Mouse (Mus musculus): ENCODE results near the gene Lpp.

Gene Lpp

DNA sequence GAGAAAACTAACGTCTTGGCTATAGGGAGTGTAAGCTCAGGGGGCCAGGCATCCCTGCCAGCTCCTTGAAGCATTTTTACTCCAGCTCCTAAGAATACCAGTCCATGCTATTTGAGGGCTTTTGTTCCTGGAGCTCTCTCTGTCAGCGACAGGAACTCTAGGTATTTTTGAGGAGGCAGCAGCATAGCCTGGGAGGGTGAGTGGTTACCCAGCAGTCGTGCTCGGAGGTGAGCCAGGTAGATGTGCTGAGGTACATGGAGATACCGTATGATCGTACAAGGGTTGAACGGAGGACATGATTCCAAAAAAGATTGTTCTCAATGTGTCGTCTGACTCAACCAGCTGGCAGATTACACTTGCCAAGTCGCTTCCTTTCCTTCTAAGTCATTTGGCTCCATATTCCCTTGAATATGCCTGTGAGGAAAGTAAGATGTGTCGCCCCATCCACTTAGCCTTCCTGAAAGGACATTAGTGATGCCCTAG is 597.8 kb downstream of the Lpp start:
- 37% methylated on average over 10 of the region's 10 CpGs for WGBS

DNA sequence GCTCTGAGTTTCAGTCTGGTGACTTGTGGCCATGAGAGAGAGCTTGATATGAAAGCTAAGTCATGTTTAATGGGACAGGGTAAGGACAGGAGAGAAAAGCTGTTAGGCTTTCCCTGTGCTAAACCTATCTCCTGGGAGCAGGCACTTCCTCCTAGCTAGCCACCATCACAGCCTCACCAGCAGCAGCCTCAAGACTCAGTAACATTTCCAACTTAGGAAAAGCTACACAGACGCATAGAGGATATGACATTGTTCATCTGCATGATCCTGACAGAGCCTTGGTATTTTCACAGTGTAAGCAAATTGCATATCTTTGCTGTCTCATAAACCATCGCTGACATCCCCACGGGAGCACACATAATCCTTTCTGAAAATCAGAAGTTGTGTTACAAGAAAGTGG is 598.7 kb downstream of the Lpp start:
- 85% methylated on average over 3 of the region's 3 CpGs for WGBS

DNA sequence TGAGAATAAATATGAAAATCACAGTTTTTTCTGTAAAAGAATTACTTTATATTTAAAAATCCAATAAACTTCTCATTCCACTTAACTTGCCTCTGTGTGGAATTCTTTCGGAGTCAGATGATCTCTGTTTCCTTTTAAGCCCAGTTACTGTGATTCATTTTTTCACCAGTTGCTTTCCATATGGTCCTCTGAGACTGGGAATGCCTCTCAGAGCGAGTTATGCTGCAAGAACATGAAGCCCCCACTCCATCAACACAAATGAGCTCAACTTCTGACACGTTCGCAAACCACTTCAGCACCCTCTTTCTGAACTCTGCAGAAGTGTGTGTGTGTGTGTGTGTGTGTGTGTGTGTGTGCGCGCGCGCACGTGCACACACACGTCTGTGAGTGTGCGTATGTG is 599.2 kb downstream of the Lpp start:
- 87% methylated on average over 11 of the region's 11 CpGs for WGBS

DNA sequence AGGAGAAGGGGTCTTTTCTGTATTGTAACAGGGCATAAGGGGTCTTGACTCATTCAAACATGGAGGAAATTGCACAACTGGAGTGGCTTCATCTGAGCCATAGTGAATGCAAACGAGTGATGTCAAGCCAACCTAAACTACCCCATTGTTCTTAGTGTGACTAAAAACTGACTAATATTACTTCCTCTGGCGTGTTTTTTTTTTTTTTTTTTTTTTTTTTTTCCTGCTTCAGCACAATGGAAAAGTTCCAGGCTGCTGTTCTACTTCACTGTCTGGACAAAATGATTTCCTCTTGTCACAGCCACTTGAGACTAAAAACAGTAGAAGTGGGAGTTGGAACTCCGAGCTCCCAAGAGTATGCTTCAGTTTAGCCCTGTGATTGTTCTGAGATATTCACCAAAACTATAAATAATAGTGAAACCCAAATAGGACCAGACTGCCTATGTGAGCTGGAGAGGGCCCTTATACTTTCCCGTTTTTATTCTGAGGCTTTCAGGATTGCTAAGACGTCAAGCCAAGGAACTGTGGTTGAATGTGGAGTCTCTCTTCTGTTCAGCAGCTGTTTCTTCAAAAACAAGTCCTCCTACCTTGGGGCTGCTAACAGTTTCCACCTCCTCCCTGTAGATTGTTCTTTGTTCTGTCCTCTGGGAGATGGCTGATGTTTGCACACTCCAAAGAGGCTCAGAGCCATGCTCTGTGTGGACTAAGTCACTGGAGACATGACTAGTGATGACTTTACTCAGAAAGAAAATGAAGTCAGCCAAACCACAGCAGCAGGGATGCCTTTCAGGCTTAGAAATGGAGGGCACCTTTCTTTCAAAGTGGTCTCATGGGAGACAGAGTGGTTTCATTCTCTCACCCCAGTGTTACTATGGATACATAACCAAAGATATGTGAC is 617.9 kb downstream of the Lpp start:
- 40% methylated on average over 5 of the region's 5 CpGs for WGBS

DNA sequence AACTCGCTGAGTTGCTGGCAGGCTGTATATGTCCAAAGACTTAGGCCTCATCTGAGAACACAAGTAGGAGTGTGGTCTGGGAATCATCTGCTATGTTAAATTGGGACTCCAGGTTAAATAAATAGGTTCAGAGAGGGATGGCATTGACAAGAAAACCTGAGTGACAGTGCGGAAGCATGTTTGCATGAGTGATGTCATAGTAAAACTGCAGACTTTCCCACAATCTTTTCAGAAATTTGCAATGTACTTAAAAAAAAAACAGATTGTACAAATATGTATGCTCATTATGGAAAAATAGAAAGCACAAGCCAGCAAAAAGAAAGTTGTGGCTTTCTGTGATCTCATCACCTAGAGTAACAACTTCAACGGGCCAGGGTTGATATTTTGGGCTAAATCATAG is 619.6 kb downstream of the Lpp start:
- 95% methylated on average over 3 of the region's 3 CpGs for WGBS

DNA sequence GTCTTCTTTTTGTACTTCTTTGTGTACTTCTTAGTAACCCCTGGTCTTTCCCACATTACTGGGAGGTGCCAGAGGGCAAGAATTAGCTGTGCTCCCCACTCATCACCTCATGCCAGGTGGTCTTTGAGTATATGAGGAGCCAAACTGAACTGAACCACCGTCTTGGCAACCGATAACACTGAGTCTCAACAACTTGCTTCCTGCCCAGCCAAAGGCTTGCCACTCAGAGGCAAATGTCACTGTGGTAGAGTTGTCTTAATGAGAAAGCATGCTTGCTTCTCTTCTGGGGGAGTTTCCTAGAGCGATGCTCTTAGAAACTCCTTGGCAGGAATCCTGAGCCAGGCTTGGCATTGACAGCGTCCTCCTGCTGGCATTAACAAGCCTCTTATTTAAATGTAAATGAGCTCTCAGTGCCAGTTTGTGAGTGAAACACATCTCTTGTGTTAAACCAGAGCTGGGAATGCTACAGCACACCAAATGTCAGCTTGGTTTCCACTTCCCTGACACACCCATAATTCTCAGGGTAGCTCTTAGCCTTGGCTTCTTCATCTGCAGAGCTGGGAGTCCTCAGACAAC is 623.0 kb downstream of the Lpp start:
- 32% methylated on average over 4 of the region's 4 CpGs for WGBS

DNA sequence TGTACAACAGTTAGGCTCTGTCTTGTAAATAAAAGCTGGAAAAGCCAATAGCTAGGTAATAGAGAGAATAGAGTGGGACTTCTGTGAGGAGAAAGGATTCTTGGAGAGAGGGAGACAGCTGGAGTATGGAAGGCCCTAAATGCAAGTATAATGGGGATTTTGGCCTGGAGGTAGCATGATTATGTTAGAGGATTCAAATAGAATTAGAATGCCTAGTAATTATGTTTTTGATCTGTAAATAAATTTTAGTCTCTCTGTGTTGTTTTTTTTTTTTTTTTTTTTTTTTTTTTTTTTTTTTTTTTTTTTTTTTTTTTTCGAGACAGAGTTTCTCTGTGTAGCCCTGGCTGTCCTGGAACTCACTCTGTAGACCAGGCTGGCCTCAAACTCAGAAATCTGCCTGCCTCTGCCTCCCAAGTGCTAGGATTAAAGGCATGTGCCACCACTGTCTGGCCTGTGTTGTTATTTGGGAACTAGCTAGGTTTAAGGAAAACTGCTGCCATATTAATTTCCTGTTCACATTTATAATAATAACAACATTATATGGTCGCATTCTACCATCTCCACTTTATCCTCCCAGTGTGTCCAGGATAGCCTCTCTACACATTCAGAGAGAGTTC is 628.5 kb downstream of the Lpp start:
- 75% methylated on average over 2 of the region's 2 CpGs for WGBS

DNA sequence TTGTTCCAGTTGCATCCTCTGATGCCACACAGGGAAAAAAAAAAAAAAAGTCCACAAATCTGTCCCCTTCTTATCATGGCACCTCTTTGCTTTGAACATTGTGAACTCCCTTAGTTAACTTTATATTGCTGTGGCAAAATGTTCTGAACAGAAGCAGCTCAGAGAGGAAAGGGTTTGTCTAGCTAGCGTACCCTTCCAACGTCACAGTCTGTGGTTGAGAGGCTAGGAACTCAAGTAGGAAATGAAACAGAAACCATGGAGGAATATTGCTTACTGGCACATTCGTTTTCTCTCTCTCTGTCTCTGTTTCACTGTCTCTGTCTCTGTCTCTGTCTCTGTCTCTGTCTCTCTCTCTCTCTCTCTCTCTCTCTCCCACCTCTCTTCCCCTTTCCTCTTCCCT is 631.3 kb downstream of the Lpp start:
- WGBS = 86% methylated on average over 3 of the region's 3 CpGs

DNA sequence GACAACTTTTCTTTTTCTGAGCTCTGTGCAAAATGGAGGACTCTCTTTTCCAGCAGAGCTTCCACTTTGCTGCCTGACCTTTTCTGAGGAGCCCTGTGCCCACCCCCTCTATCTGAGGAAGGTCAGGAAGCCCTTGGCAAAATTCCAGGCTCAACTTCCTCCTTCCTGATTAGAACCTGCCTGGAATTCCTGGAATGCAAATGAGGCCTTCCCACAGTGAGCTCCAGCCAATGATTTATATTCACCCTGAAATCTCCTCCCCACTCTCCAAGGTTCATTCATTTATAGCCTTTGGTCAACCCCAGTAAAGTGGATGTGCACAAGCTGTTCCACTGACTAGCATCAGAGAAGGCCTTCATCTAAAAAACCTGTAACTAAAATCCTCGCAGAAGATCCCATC is 632.9 kb downstream of the Lpp start:
- 98% methylated on average over 1 of the region's 1 CpGs for WGBS

DNA sequence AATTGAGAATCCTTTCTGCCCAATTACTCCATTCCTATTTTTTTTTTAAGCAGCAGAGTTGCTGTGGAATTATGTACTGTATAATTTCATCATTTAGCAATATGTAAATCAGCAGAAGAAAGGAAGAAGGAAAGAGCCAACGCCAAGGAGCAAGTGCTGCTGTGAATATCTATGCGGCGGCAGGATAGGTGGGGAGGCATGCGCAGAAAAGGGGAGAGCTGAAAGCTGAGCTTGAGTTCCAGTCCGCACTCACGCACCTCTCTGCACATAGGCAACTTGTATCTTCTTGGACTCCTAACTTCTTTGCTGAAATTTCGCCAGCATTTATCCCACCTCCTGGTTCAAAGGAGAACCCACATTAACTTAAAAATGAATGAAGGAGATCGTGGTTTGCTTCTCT is 636.2 kb downstream of the Lpp start:
- 72% methylated on average over 8 of the region's 8 CpGs for WGBS

DNA sequence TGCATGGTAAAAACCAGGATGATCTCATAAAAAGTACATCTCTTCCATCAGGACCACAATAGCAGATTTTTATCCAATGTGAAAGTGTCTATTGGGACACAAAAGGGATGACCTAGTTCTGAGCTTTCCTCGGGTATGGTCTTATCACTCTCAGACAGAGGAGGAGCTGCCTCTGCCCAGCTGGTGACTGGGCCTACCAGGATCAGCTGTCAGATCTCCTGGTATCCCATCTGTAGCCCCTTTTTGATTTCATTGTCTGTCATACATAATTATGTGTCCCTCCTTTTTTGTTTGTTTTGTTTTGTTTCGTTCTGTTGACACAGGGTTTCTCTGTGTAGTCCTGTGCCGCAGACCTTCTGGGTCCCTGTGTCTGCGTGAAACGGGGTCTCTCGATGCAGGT is 644.1 kb downstream of the Lpp start:
- 74% methylated on average over 6 of the region's 6 CpGs for WGBS

DNA sequence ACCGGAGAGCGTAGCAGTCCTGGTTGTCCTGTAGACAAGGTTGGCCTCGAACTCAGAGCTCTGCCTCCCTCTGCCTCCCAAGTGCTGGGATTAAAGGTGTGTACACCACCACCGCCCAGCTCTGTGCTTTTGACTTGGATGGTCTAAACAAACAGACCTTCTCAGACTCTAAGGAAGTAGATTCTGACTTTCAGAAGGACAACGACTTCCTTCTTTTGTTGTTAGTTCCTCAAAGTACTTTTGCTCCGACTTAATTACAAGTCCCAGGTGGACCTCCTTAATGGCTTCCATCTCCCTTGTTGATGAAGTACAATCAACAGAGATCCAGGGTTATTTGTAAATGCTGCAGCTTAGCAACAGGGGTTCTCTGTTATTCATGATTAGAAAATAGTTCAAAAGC is 645.2 kb downstream of the Lpp start:
- WGBS = 83% methylated on average over 6 of the region's 6 CpGs

DNA sequence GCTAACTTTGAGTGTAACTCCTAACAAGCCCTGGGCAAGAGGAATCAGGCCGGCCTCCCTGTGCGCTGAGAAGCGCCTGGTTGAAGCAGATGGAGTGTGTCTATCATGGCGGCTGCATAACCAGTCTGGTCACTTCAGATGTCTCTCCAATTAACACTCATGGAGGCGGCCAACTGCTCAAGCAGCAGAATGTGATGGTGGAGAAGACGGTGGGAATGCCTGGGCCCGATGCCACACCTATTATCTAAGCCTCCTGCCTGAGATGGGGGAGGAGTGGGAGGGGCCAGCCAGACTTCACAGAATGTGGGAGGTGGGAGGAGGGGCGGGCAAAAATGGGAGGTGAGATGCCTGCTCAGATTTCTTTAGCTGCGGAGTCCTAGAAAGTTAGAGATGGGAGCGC is 646.6 kb downstream of the Lpp start:
- 52% methylated on average over 10 of the region's 10 CpGs for WGBS

DNA sequence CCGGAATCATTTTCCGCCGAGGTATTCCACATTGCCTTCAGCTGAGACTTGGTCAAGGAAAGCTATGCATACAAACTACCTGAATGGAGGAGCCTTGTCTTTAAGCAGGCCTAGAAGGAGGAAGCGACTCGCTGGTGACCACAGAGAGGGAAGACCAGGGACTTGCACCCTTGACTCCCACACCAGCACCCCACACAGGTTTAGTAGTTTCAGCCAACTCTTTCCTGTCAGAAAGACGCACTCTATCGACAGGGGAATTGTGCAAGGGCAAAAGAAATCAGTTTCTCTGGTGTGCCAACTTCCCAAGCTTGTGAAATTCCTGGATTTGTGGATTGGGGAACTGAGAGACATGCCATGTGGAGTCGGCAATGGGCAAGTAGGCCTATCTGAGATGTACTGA is 647.9 kb downstream of the Lpp start:
- WGBS = 87% methylated on average over 8 of the region's 8 CpGs

DNA sequence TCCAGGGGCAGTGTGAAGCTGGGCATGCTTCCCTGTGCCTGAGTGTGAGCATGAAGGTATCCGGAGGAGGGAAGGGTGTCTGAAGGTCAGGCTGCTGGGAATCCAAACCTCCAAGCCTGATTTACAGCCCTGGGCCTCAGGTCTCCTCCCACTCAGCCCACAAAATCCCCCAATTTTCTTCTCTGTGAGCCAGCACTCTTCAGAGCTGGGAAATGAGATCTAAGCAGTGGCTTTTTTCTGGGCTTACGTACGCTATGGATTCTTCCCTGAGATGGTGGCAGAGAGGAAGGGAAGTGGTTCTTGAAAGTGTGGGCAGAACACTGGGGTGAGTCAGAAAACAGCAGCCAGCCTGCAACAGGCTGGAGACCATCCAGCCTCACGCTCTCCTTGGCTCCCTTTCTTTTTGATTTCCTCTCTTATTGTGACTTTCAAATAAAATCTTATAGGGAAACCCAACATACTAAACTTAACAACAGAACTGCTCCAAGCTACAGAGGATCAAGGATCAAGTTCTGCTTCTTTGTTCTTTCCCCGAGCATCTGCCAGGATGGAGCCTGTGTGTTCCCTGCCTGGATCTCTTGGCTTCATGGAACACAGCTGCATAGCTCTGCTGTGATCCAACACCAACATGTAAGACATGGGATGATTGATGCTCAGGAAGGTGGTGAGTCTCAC is 648.7 kb downstream of the Lpp start:
- WGBS = 38% methylated on average over 5 of the region's 5 CpGs
